Comparison of ENCODE assay signal across 9 mouse cellular contexts in genomic region chr7:74367350-74367749, GRCm38 (mm10).
DNase-seq lines count a peak whose midpoint lies in the region; ATAC-seq and TF ChIP-seq lines count a peak whose summit lies in the region.
"Had no signal": no experiment of that assay in that cellular context is flagged by ENCODE, and none has a peak within 500 bp of the region (broad histone marks: within the 10 kb centered on the region; RNA-seq: fewer than 3 reads in every experiment).

No protein-coding gene starts in this region.

- ATAC-seq in forebrain, embryonic 13.5 days, result peak; percentile 25; the same call in 1 of the 2 replicates
- ATAC-seq in midbrain, embryonic 11.5 days (ENCODE audit: low FRiP score), result peak; percentile 45; the same call in 1 of the 2 replicates

- no peak overlapping the region for H3K27ac ChIP-seq in left cerebral cortex, adult 2 months
- H3K27ac ChIP-seq in cerebellum, adult 2 months (ENCODE audit: insufficient read depth, low read length), result no peak overlapping the region
- H3K27ac ChIP-seq in forebrain, embryonic 13.5 days, result no peak overlapping the region
- no peak overlapping the region for H3K27ac ChIP-seq in midbrain, embryonic 11.5 days (ENCODE audit: low read depth, low read length)
- H3K27ac ChIP-seq: limb, embryonic 12.5 days had no signal

- peaks cover 13% of the 10 kb centered on the region for H3K4me1 ChIP-seq in cerebellum, adult 2 months (ENCODE audit: control insufficient read depth, insufficient read depth, low read length)
- peaks cover 24% of the 10 kb centered on the region for H3K4me1 ChIP-seq in forebrain, embryonic 13.5 days
- peaks cover 19% of the 10 kb centered on the region for H3K4me1 ChIP-seq in midbrain, embryonic 11.5 days (ENCODE audit: control insufficient read depth, insufficient read depth, low read length)

- intact Hi-C loops in left cerebral cortex, adult 2 months (cut with DNase I), result no loop called here

- H3K4me3 ChIP-seq in left cerebral cortex, adult 2 months, result no peak overlapping the region
- no peak overlapping the region for H3K4me3 ChIP-seq in cerebellum, adult 2 months (replicated peaks; ENCODE audit: insufficient read depth, low read depth, low read length)
- H3K4me3 ChIP-seq in forebrain, embryonic 13.5 days, result no peak overlapping the region
- no peak overlapping the region for H3K4me3 ChIP-seq in midbrain, embryonic 11.5 days (ENCODE audit: low read depth, low read length)
- H3K4me3 ChIP-seq: limb, embryonic 12.5 days had no signal

- peak; percentile 73 for TF ChIP-seq CTCF in left cerebral cortex, adult 2 months (IDR thresholded peaks at IDR 0.05)
- TF ChIP-seq CTCF in cerebellum, adult 2 months (IDR thresholded peaks at IDR 0.05; ENCODE audit: borderline replicate concordance, insufficient read depth, low read depth, low read length), result peak; percentile 77

- H3K9me3 ChIP-seq in forebrain, embryonic 13.5 days (replicated peaks), result no peaks in the 10 kb centered on the region
- H3K9me3 ChIP-seq in midbrain, embryonic 11.5 days (ENCODE audit: control insufficient read depth, low read length), result no peaks in the 10 kb centered on the region
- H3K9me3 ChIP-seq: limb, embryonic 12.5 days had no signal

- WGBS in cerebellum, adult 2 months, result 23% methylated on average over 7 of the region's 7 CpGs
- WGBS in forebrain, embryonic 13.5 days, result 20% methylated on average over 7 of the region's 7 CpGs
- WGBS in midbrain, embryonic 11.5 days, result 32% methylated on average over 7 of the region's 7 CpGs

- H3K36me3 ChIP-seq in forebrain, embryonic 13.5 days (ENCODE audit: poor library complexity, severe bottlenecking), result no peaks in the 10 kb centered on the region
- no peaks in the 10 kb centered on the region for H3K36me3 ChIP-seq in midbrain, embryonic 11.5 days (ENCODE audit: control insufficient read depth, insufficient read depth, low read length)
- H3K36me3 ChIP-seq: limb, embryonic 12.5 days had no signal

- no peak overlapping the region for H3K4me2 ChIP-seq in forebrain, embryonic 13.5 days
- H3K4me2 ChIP-seq in midbrain, embryonic 11.5 days, result no peak overlapping the region
- H3K4me2 ChIP-seq: limb, embryonic 12.5 days had no signal

- TF ChIP-seq POLR2A in cerebellum, adult 2 months (IDR thresholded peaks at IDR 0.05; ENCODE audit: borderline replicate concordance, insufficient read depth, low read length), result no peak

- no peaks in the 10 kb centered on the region for H3K27me3 ChIP-seq in cerebellum, adult 2 months (ENCODE audit: control insufficient read depth, insufficient read depth, low read length)
- no peaks in the 10 kb centered on the region for H3K27me3 ChIP-seq in forebrain, embryonic 13.5 days
- no peaks in the 10 kb centered on the region for H3K27me3 ChIP-seq in midbrain, embryonic 11.5 days (ENCODE audit: control insufficient read depth, insufficient read depth, low read length)

- peak; percentile 48 to 63 for DNase-seq in left cerebral cortex, adult 2 months (ENCODE audit: extremely low spot score in 1 of 2, low spot score in 2 of 2)
- DNase-seq in left cerebral cortex, adult 11 months (ENCODE audit: low spot score), result no peak
- peak; percentile 71 to 73 for DNase-seq in cerebellum, adult 2 months
- peak; percentile 70 to 78 for DNase-seq in kidney, postnatal 4 days
- peak; percentile 91 for DNase-seq in midbrain, embryonic 11.5 days (ENCODE audit: low spot score, missing footprints)
- peak; percentile 30 for DNase-seq in thymus, postnatal 25 days
- DNase-seq in spleen, adult 12 weeks (ENCODE audit: low spot score), result no peak

- H3K9ac ChIP-seq in forebrain, embryonic 13.5 days, result no peak overlapping the region
- no peak overlapping the region for H3K9ac ChIP-seq in midbrain, embryonic 11.5 days (ENCODE audit: low read length)
- H3K9ac ChIP-seq: limb, embryonic 12.5 days had no signal

Comparison
In these comparisons a context has a peak if more than half of its experiments do, and no peak if none do; other contexts are left out.
1. DNase-seq: peak in left cerebral cortex, adult 2 months (2 of 2), cerebellum, adult 2 months (2 of 2), kidney, postnatal 4 days (2 of 2), midbrain, embryonic 11.5 days (single experiment) and thymus, postnatal 25 days (single experiment); none in left cerebral cortex, adult 11 months (single experiment) and spleen, adult 12 weeks (single experiment).